Mouse (Mus musculus) layer of hippocampus, adult 9-10 months (tissue): ENCODE data around the gene Fam196b.

Experiments
- DNase-seq: peaks from one replicate; pipeline ENCODE4 v3.0.0; 2022; ENCODE audit warnings: low spot score

Fam196b gene

DNA sequence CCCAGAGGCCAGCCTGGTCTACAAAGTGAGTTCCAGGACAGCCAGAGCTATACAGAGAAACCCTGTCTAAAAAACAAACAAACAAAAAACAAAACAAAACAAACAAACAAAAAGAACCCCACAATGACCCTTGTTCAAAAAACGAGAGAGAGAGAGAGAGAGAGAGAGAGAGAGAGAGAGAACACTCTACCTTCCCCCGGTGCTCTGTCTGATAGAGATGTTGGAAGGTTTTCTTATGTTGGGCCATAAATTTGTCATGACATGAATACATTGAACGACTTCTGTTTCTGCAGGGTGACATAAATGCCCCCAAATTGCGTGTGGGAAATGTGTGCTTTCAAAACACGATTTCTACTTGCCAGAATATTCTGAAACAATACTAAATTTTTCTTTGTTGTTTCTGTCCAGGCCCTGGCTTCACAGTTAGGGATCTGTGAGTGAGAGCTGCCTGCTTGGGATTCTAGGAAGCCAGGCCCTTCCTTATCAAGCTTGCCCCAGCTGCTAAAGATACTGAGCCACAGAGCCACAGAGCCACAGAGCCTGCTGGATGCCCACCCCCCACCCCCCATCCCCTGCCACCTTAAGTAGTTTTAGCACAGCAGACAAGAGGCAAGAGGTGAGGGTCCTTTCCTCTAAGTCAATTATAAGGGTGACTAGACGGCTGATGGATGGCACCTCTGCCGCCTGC, 17.9 kb downstream of the Fam196b start:
- no peak for DNase-seq

DNA sequence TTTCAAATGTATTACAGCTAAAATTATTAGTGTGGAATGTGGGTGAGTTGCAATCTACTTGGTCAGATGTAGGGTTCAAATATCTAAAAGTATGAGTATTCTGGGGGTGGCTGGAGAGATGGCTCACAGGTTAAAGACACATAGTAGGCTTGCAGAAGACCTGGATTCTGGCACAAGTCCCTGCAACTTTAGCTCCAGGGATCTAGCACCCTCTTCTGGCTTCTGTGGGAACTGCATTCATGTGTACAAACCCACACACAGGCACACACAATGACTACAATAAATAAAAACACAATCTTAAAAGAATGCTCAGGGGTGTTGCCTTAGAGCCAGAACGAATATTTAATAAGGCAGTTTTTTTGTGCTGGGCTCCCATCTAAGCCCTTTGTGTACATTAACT, 23.3 kb downstream of the Fam196b start:
- DNase-seq = no peak

DNA sequence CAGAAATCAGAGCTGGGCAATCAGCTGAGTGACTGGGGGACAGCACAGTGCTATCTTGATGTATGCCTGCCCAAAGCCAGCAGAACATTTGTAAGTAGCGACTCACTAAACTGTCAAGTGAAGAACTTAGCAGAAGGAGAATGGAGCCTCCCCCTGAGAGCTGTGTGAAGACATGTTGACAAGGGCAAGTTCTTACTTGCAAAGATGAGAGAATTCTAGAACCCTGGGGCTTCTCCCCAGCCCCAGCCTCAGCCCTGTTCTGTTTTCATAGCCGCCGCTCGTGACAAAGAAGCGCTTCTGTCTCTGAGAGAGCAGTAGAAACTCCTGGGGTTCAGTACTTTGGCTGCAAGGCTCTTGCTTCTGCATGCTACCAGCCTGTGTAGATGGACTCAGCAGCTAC, 25.1 kb downstream of the Fam196b start:
- no peak for DNase-seq

DNA sequence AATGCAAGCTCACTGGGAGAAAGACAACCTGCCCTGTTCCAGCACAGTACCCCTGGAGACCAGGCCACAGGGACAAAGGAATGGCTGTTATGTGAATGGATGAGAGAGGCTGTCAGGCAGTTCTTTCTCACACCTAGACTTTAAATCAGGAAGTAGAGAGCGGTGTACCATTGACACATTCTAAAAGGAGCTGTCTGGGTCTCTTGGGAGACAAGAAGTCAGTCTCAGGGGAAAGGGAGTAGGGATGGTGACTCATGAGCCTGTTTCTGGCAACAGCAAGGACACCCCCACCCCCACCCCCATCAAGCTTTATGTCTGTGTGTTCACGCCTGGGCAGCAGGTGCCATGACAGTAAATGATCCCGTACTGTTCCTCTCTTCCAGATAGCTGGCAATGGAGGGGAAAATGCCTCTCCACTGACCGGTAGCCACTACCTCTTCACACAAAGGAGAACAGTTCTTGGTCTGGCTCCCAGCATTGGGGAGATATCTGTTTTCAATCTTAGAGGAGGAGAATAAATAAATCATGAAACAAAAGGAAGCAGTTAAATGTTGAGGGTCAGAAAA, 29.2 kb downstream of the Fam196b start:
- DNase-seq = no peak

DNA sequence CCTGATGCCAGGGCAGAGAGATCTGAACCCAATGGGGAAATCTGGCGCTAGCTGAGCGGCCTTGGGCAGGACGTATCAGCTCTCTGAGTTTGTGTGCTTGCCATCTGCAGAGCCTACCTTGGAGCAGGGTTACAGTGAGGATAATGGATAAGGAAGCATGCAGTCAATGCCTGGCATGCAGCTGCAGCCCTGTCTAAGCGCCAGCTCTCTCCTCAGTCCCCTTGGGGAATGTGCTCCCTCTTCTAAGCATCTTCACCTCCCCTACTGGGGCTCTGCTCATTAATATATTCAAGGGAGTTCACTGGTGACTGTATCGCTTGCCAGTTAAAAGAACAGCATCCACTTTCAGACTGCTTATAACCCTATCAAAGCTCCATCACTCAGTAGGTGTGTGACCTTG, 29.7 kb downstream of the Fam196b start:
- no peak for DNase-seq

DNA sequence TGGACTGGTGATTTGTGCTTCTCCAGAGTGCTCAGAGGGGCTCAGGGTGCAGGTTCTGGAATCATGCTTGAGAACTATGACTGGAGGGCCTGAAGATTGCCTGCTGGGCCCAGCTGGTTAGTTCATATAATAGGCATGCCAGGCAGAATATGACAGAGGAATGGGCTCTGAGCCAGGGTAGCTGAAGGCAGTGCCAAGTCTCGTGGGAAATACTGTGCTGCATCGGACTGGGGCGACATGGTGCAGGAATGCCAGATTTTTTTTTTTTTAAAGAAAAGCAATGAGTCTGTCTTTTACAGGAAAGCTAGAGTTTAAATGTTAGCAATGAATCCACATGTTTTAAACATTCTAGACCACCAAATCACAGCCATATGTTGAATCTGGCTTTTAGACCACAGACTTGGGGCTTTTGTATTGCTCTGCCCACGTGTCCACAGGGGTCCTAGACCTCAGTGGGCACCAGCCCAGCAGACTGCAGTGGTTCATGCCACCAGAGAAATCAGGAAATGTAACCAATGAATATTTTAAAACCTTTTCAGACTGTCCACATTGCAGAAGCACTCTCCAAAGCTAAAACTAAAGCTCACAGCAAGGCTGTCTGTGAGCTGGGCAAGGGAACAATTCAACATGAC, 33.8 kb downstream of the Fam196b start:
- DNase-seq = no peak

DNA sequence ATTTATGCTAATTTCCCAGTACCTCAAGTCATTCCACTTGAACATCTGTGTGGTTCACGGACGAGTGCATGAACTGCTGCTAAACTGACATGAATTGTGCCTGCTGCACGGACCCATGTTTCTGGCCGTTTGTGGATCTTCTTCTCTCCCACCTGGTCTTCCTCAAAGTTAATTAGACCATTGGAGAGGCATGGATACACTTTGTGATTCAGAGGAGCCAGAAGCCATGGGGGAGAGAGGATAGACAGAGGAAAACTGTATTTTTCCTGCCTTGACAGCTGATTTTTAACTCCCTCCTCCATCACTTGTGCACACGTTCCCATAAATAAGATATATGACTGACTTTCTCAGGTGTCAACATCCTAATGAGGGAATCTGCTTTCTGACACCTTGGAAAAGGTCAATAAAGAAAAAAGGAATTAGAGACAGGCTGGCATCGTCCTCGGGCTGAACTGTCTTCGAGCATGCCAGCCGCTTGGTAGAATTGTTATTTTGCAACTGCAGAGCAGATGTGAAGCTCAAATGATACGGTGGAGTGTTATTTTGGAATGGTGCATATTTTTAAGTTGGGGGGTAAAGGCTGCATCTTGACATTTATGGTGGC, 34.9 kb downstream of the Fam196b start:
- DNase-seq = no peak

DNA sequence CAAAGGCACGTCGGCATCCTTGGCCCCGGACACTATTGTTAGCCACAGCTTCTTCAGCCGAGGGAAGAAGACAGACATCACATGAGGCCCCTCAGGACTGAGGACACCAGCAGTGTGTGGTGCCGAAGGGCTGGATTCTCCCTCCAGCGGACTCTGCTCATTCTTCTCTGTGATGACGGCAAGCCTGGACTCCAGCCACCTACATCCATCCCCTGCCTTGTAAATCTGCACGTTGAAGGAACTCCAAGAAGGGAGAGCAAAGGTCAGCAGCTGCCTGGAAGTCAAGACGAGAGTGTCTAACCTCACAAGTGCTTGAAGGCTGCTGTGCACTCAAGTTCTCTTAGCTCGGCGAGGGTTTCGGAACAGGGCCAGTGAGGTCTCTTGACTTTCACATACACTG, 40.8 kb downstream of the Fam196b start:
- no peak for DNase-seq

DNA sequence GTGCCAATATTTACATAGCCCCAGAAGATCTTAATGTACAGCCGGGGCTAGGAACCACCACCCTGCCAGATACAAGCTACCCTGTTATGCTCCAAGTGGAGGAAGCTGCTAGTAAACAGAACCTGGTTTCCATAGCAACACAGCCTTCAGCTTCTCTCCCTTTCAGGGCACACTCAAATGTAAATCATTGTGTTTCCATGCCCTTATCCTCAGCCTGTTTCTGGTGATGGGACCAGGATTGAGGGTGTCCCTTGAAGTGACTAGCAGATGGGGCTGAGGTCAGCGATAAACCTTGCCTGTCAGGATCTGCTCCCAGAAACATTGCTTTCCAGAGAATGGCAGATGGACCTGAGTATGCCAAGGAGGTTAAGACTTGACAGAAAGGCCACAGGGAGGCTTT, 41.5 kb downstream of the Fam196b start:
- DNase-seq = no peak

DNA sequence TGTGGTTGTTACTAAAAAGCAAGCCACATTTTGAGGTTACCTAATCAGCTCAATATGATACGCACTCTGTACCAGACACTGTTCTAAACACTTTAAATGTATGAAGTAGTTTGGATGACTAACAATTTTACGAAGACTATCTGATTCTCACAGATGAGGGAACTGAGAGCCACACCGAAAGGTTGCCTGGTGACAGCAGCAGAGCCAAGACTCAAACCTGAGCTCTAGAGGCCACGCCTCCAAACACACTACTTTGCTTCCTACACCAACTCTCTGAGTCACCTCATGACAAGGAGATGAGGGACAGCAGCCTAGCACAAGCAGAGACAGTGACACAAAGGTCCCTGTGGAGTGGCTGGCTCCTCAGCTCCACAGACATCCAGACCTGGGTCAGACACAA, 57.6 kb downstream of the Fam196b start:
- DNase-seq = no peak

DNA sequence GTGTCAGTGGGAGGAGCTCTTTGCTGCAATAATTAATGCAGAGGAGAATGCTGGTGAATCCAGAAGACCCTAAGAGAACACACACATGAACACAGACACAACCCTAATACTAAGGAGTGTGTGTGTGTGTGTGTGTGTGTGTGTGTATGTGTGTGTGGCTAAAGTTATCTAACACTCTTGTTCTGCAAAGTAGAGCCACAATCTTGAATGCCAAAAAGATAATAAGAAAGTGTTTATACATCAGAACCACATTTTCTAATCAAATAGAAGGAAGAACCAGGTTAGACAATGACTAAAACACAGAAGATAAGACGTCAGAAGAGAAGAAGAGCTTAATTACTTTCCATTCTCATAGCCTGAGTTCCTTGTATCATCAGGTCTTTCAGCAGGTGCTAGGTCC, 60.9 kb downstream of the Fam196b start:
- no peak for DNase-seq

DNA sequence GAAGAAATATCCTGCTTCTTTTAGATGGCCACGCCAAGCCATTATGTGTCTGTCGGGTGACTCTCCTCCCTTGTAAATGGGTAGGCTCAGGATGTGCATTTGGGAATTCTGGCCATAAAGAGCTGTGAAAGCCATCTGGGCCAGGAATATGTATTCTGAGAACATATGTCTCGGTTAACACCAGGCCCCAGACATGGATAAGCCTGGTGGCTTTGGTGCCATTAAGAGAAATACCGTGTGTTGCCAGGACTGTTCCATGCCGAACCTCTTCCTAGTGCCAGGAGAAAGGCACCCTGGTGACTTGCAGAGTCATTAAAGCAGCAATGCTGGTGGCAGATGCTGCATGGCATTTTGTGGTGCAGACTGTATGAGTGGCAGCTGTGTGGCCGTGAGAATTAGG, 63.0 kb downstream of the Fam196b start:
- no peak for DNase-seq

DNA sequence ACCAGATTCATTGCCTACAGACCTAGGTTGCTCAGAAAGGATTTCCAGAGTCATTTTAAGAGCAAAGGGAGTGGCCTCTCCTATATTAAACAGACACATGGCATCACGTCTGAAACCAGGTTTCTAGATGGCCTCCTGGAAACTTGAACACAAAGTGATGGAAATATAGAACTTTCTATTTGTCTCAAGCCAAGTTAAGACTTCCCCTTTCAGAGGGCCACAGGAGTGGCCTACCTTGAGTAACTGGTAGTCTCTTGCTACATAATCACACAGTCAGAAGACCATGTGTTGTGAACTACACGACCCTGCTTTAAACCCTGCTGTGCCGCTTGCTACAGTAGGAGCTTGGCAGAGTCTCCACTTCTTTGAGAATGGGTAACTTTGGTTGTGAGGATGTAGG, 68.9 kb downstream of the Fam196b start:
- DNase-seq = no peak

DNA sequence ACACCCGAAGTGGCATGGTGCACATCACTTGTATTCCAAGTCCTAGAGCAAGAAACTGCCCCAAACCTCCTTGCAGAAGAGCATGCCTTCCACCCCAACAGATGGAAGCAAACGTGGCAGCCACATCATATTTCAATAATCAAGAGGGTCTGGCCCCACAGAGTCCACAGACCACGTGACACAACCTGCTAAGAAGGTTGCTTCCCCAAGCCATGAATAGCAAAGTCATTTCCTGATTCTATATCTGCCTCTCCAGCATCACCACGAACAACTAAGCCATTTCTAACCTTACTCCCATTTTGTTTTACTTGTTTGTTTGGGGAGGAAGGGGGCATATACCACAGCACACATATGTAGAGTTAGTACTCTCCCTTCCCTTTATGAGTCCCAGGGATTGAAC, 69.6 kb downstream of the Fam196b start:
- no peak for DNase-seq

DNA sequence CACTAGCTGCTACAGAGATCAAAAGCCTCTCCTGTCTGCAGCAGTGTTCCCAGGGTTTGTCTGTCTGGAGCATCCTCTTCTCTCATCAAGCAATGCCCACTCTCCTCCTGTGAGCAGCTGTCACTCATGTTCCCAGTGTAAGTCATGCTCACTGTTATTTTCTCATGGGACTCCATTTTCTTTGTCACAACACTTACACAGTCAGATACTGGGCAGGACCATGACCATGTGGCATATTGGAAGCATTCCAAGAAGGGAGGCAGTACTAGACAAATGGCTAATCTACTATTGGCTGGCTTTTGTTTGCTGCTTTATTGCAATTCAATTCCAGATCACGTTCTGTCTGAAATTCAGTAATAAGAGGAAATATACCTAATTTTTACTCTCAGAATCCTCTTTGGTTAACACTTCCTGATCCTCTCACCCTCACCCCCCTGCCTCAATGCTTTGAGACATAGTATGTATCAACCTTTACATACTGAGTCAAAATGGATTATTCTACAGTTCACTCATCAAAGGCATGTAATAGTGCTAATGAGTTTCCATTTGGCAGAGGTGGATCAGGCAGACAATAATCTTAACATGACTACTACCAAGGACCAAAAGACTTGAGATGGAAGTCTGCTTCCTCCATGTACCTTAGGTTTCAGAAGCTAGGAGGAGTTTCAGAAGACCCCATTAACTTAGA, 70.5 kb downstream of the Fam196b start:
- no peak for DNase-seq

DNA sequence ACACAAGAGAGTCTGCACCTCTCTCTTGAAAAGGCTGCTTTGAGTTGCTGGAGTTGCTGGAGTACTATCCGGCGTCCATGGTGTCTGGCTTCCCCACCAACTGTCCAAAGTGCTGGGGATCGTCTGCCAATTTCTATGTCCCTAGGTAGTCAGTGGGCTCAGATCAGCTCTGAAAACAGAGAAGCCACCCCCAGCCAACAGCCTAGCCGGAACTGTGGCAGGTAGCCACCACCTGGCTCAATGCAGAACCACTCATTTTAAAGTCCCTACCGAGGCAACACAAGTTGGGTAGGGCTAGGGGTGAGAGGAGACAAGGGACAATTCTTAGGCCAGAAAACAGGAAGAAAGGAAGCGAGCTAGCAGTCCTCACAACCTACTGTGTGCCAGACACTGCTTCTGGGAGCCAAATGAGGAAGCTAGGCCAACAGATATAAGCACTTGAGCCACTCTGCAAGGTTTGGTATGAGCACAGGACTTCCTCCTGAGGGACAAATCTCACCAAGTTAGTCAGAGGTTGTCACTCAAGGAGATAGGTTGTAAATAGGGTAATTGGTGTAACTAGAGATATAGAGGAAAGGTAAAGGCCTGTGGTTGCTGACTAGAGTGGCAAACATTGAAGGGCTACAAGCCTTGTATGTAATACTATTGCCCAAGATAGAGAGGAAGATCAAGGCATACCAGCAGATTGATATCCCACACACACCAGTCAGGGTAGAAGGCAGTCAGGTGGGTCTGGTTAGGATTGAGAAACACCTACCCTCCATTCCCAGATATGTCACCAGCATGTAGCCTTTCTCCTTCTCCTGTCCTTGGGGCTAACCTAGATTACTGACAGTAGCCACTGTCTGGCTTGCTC, 74.9 kb downstream of the Fam196b start:
- no peak for DNase-seq

DNA sequence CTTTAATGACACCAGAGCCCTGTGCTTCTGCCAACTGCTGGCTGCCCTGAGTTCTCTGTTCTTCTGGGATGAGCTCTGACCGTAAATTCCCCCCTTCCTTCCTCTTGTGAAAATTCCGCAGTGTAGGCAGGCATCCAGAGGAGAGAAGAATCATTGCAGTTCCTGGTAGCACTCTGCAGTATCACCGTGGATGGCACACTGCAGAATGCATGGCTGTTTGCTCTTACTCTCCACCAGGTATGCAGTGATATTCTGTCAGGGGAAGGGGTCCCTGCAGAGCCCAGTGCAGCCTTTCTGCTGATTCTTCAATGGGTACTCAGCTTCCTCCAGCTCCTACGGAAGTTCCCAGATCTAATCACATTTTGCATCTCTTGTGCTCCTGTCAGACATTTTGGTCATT, 77.5 kb downstream of the Fam196b start:
- no peak for DNase-seq

DNA sequence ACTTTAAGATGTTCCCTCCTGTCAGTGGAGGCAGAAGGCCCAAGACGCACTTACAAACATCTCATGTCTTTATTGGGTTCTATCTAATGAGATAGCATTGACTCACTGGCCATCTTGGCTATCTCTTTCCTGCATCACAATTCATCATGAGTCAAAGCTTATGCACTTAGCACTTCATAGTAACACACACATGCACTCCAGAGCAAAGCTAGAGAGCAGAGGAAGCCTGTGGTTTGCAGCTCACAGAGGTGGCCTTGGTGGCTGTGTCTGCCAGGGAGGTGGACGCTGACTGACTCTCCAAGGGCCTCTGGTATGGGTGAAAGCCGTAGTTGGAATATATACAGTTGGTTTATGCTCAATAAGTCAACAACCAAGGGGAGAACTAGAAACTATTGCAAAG, 81.2 kb downstream of the Fam196b start:
- no peak for DNase-seq

DNA sequence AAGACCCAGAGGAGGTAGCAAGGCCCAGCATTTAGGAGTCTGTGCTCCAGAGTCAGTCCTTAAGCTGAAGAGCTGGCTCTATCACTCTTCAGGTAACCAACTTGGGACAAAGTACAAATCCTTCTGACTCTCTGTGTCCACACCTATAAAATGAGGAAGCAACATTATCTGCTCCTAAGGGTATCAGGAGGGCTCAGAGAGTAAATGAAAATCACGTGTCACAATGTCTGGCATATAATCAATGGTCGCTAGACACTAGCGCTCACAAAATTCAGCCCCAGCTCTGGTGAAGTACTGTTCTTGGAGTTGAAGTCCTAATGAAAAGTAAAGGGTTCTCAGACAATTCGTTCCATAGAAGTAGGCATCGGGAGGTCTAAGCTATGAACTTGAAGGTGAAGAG, 83.0 kb downstream of the Fam196b start:
- DNase-seq = no peak

DNA sequence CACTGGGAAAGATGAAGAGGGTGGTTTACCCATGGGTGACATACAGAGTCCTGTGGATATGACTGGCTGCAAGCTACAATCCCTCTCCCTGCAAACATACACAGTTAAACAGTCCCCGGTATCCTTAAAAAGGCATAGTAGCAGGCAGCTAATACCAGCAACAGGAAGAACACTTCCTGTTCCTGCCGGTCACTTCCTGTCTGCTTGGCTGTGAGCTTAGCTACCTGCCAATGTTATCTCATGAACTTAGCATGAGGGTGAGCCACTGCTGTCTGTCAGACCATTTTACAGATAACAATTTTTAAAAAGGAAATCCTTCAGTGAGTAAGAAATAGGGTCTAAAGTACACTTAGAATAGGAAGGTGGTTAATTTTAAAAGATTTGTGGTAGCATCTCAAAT, 83.9 kb downstream of the Fam196b start:
- no peak for DNase-seq

DNA sequence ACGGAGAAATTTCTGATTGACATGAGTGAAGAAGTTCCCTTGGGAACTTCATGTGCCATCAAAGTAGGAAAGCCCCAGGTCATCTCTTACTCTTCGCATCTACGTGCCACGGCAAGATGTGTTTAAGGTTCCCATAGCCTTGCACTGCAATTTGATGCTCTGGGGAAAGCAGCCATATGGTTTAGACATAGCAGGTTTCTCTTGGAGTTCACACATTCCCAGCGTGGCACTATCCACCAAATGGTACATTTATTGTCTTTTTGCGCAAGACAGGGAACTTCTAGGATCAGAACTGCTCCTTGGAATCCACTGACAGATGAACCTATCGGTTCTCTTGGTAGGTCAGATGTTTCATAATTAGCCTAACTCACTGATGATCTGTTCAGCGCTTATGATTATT, 86.7 kb downstream of the Fam196b start:
- DNase-seq = no peak

DNA sequence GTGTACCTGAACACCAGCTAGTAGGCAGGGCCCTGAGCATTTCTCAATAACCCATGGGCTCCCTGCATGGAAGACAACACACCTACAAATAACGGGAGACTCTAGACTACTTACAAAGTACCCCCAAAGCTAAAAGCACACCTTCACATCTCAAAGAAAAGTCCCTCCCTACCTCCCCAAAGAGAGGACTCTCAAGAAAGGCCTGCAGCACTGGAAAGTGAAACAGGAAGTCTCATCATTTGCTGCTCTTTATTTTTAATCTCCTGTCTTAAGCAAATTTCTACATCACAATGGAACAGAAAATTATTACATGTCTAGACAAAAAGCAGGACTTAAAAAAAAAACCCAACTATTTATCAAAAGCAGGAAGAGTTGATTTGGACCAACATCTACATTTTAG, 90.7 kb downstream of the Fam196b start:
- DNase-seq = no peak
